Mouse (Mus musculus) lung, postnatal 10 days (tissue): ENCODE measurements around the gene Micu1.

ENCODE experiments used
- DNase-seq: peaks from one replicate; pipeline ENCODE4 v3.0.0; 2021

Gene Micu1

DNA sequence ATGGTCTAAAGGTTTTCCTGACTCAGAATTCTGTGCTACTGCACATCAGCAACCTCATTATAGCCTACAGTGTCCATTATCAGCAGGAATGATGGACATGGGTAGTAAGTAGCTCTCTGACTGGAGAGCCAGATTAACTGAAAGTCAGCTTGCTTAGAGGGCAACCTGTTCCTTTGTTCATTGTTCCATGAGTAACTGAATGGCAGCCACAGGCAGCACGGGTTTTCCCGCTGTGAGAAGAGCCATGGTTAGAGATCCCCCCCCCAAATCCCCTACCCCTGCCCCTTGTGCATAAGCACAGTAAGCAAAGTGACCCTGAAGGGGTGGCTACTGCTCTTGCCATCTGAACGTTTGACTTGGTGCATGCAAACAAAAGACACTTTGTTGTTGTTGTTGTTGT lies 78.4 kb downstream of the Micu1 start:
- DNase-seq: no peak

GRCm38 (mm10) chr10:59781205-59781931 lies 79.1 kb downstream of the Micu1 start:
- no peak for DNase-seq

GRCm38 (mm10) chr10:59784731-59785685 lies 82.7 kb downstream of the Micu1 start:
- DNase-seq: peak; percentile 26

- peak; percentile 40 for DNase-seq
Observed at GRCm38 (mm10) chr10:59786289-59786688, 84.0 kb downstream of the Micu1 start.

- no peak for DNase-seq
Observed at GRCm38 (mm10) chr10:59787140-59787800, 85.0 kb downstream of the Micu1 start.

- DNase-seq: no peak
Observed at GRCm38 (mm10) chr10:59787870-59788269, 85.6 kb downstream of the Micu1 start.

DNA sequence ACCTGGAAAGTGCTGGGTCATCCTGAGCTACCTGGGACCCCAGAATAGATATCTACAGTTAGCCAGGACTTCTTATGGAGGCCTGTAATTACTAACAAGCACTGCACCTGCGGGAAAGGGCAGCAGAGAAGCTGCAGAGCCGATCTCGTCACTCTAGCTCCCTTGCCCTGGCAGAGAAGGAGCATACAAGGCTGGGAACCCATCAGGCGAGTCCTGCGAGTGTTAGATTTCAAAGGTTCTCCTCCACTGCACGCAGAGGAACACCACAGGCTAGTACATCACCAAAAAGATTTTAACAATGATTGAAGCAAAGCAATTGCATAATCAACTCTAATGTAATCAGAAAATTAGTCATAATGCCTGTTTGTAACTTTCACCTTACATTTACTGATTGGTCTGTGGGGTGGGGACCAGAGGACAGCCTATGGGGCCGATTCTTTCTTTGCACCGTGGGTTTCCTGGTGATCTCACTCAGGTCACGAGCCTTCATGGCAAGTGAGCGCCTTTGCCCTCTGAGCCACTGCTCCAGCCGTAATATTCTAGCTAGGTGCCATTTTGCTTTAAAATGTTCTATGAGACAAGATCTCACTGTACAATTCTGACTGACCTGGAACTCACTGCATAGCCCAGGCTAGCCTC lies 88.1 kb downstream of the Micu1 start:
- no peak for DNase-seq

GRCm38 (mm10) chr10:59791896-59792295 lies 89.6 kb downstream of the Micu1 start:
- no peak for DNase-seq

DNA sequence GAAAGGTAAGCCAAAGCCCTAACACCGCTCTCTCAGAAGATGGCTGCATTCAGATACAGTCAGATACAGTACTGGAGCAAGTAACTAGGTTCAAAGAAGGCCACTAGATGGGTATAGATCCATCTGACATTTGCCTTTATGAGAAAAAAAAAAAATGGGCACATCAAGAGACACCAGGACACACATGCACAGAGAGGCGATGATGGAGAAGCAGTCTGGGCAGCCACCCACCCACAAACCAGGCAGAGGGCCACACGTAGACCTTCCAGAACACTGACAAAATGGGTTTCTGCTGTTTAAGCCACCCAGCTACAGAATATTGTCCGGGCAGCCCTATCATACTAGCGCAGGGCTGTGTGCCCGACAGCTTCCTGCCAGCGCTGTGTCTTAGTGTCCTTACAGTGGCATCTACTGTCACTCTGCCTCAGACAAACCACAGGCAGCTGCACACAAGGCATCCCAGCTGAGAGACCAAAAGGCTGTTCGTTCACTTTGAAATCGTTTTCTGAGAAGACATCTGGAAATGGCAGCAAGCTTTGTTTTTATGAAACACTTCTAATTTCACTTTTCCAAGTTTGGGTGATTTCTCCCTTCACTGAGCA lies 90.4 kb downstream of the Micu1 start:
- DNase-seq: no peak

- DNase-seq: no peak
Observed at GRCm38 (mm10) chr10:59793454-59793853, 91.2 kb downstream of the Micu1 start.

- no peak for DNase-seq
Observed at GRCm38 (mm10) chr10:59795085-59795484, 92.8 kb downstream of the Micu1 start.

- DNase-seq: no peak
Observed at GRCm38 (mm10) chr10:59795902-59796301, 93.6 kb downstream of the Micu1 start.

DNA sequence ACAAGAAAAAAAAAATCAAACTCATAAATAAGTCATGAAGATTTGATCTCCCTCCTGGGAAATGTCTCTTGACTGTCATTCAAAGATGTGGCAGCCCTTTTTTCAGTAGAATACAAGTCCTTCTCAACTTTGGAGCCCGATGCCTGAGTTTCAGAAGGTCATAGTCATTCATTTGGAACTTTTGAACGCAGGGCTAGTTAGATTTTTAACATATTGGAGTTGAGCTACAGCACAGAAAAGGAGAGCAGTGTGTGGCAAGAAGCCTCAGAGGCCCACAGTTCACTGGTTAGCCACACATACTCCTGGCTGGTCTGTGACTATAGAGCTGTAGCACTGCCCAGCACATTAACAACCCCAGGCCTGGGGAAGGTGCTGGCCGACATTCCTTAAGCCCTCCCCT lies 96.1 kb downstream of the Micu1 start:
- no peak for DNase-seq

DNA sequence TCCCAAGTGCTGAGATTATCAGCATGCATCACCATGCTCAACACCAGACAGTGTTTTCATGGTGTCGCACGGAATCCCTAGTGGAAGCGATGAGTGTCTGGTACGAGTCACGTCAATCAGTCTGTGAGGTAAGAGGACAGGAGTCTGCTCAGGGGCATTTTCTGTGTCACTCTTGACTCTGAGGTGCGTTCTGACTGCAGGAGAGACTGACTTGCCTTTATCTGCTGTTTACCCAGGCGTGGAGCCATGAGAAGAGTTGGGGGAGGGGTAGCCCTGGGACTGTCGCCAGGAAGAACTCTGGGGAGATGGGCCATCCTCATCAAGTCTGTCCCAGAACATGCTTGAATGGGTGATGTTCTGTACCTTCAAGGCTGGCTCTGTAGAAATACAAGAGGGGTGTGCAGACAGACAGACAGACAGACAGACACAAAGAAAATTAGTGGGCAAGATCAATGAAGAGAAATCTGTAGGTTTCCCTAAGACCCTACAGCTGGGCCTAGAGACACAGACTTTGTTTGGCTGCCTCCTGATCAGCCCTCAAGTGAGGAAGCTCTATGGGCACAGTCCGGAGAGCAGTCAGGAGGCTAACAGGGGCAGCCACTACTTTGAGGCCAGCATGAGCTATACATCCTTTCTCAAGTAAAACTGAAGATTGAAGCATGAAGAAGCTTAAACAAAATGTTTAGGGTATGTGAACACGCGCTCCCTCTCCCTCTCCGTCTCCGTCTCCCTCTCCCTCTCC lies 97.2 kb downstream of the Micu1 start:
- DNase-seq: peak; percentile 37

DNA sequence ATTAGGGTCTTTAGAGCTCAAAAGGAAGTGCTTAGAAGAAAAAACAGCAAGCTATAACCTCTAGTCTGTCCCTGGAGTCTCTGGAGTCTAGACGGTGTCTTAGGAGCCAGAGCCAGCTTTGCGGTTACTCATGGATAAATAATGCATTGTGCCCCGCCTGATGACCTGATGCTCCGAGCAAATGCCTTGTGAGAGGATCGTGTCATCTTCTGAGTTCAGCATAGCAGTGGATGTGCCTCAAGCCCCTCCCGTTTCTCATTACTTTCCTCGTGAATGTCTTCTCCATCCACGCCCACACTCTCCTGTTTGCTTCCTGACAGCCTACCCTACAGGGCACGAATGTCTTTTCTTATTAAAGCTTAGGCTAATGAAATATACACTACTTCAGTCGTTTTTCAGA lies 97.9 kb downstream of the Micu1 start:
- DNase-seq: no peak

DNA sequence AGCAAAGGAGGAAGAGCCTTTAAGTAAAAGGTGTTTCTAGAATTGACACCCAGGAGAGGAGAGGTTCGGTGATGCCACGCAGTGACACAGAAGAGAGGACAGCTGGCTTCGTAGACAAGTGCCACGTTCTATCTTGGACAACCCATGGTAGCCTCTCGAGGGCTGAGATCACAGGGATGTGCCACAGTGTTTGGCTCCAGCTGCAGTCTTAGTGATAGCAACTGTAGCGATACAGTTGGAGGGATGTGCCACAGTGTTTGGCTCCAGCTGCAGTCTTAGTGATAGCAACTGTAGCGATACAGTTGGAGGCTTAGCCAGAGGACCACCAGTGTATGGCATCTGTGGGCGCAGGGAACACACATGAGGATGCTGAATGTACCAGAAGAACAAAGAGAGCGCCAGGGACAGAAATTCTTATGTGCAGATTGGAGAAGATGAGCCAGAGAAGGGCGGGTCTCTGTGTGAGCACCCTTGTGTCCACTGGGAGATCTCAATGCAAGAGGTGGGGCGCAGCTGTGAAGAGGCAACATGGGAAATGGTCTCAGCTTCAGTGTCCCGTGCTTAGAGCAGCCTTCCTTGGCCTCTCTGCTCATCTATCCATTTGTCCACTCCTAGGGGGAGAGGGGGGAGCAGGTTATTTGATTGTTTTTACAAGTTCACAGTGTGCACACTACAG lies 98.7 kb downstream of the Micu1 start:
- DNase-seq: no peak

DNA sequence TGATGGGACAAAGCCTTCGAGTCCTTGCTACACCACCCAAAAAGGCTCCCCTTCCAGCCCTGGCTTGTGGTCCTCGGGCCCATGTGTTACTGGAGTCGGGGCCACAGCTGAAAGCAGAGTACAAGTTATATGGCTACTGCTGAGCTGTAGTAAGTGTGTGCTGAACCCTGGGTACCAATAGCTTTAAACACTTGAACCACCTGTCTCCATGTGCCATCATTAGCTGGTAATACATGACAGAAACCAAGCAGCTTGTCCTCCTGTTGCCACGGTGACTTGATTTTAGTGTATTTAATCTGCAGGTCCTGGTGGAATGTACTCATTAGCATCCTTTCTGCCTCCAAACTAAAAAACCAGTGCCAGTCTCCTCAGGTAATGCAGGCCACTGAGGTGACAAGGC lies 106.4 kb downstream of the Micu1 start:
- DNase-seq: no peak

GRCm38 (mm10) chr10:59809991-59810574 lies 107.8 kb downstream of the Micu1 start:
- DNase-seq: peak; percentile 39

- no peak for DNase-seq
Observed at GRCm38 (mm10) chr10:59812939-59813338, 110.7 kb downstream of the Micu1 start.

DNA sequence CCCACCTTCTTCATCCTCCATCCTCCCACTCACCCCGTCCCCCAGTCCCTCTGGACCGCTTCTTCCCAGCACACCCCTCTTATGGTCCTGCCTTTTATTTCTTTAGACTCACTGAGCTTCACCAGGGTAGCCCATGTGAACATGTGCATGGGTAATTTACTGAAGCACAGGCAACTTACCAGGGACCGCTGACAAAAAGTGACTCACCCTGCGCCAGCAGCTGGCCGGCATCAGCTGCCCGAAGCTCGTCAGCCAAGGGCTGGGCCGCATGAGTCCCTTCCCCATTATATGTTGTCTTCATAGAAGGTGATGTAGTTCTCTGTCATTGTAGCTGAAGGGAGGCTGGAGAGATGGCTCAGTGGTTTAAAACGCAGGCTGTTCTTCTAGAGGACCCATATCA lies 111.5 kb downstream of the Micu1 start:
- no peak for DNase-seq
